Mouse (Mus musculus) hindbrain, embryonic 12.5 days (tissue): ENCODE data around the gene Zfp948. TPM values are rescaled to one million over a fixed set of nuclear protein-coding genes. Genes with fewer than 3 reads are reported as not detected.
"Not testable (repeated sequence)": the region's sequence is repeated elsewhere in the genome, so short reads cannot be mapped to it uniquely, and the experiment has no call there.

Source experiments
- ATAC-seq: fragments of 200-750 bp; cut with Nextera tagmentation; 2 replicates; pipeline ENCODE4 v1.8.0; 2017; ENCODE audit warnings: moderate TSS enrichment; ENCODE audit not compliant: low FRiP score
- H3K27ac ChIP-seq: fragments of 300-500 bp; sonication (generic); 2 replicates; pipeline ENCODE4 v1.5.1; 2016; ENCODE audit warnings: mild to moderate bottlenecking
- H3K27me3 ChIP-seq: fragments of 300-500 bp; sonication (generic); 2 replicates; pipeline ENCODE4 v1.6.1; 2016; ENCODE audit warnings: mild to moderate bottlenecking
- H3K36me3 ChIP-seq: fragments of 300-500 bp; sonication (generic); 2 replicates; pipeline ENCODE4 v1.6.1; 2016; ENCODE audit warnings: mild to moderate bottlenecking
- H3K4me1 ChIP-seq: fragments of 300-500 bp; sonication (generic); 2 replicates; pipeline ENCODE4 v1.6.1; 2016
- H3K4me2 ChIP-seq: fragments of 300-500 bp; sonication (generic); replicated peaks from 2 replicates; pipeline ENCODE4 v1.6.1; 2016; ENCODE audit warnings: mild to moderate bottlenecking
- H3K4me3 ChIP-seq: fragments of 300-500 bp; sonication (generic); 2 replicates; pipeline ENCODE4 v1.5.1; 2016; ENCODE audit warnings: mild to moderate bottlenecking
- H3K9ac ChIP-seq: fragments of 300-500 bp; sonication (generic); 2 replicates; pipeline ENCODE4 v1.6.1; 2016; ENCODE audit warnings: mild to moderate bottlenecking, moderate library complexity
- H3K9me3 ChIP-seq: fragments of 300-500 bp; sonication (generic); replicated peaks from 2 replicates; pipeline ENCODE4 v1.6.1; 2016; ENCODE audit warnings: mild to moderate bottlenecking
- WGBS: fragments of 180-500 bp; shearing (Covaris S2); methylation state at CpG from one replicate; pipeline ENCODE4 v1.1.7; 2016; 5-methylcytosine and 5-hydroxymethylcytosine counted together
- polyA plus RNA-seq: library from polyadenylated mRNA; unstranded; fragments of >200 nt; fragmentation: Nextera tagmentation; extraction: Ambion mirVana; gene quantifications from 2 replicates; pipeline ENCODE4 v1.2.1, GENCODE M21; 2016

Gene Zfp948
- polyA plus RNA-seq, 1 experiment from 2014 or later, result 15.7 TPM

DNA sequence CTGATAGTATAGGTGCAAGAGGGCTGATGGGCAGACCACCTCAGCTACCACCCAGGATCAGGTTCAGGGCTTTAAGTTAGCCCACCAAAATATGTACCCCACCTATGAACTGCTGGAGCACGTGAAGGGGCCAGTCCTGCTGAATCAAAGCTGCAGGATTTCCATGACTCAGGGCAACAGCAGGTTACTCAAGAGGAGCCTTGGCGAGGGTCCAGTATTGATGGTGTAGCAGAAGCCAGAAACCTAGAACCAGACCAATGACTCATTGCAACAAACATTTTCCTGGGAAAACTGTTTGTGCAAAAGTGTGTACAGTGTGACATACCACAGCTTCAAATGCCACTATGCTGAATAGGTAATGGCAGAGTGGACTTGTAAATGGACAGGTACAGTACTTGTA is 9.0 kb upstream of the Zfp948 start:
- Histone ChIP-seq H3K4me3 (no peak overlapping the region), H3K4me2 (no peak overlapping the region), H3K9ac (no peak overlapping the region), H3K27ac (no peak overlapping the region), H3K9me3 (no peaks in the 10 kb centered on the region), H3K36me3 (0 out of 2 replicates have a peak, but pooled peaks cover 6% of the 10 kb centered on the region), H3K4me1 (no peaks in the 10 kb centered on the region), H3K27me3 (no peaks in the 10 kb centered on the region)
- no peak for ATAC-seq
- WGBS, result 92% methylated on average over 2 of the region's 2 CpGs

DNA sequence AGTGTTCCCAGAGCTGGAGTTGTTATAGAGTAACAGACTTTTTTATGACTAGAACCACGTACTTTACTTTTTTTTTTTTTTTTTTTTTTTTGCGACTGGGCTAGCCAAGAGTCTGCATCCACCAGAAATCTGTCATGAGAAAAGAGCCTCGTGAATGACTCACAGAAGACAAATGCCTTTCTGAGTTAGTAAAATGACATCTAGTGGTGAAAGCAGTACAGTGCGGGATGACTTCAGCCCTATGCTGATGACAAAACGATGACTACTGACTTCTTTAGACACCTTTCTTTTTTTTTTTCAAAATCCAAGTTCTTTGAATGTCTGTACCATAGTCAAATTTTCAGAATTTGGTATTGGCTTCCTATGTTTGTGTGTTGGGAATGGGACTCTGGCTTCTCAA is 588 bp upstream of the Zfp948 start:
- peak; percentile 74 for ATAC-seq
- peak overlapping the region; percentile 89 for H3K27ac ChIP-seq
- peak overlapping the region; percentile 65; the same call in 1 of the 2 replicates for H3K9ac ChIP-seq
- no peaks in the 10 kb centered on the region for H3K9me3 ChIP-seq
- H3K36me3 ChIP-seq, result no peaks in the 10 kb centered on the region
- WGBS, result 6% methylated on average over 5 of the region's 5 CpGs
- peak overlapping the region; percentile 51 for H3K4me3 ChIP-seq
- peaks cover 9% of the 10 kb centered on the region for H3K4me1 ChIP-seq
- no peaks in the 10 kb centered on the region for H3K27me3 ChIP-seq
- H3K4me2 ChIP-seq, result peak overlapping the region; percentile 58

GRCm38 (mm10) chr17:21567696-21568095 is 888 bp downstream of the Zfp948 start:
- peak overlapping the region; percentile 51 for H3K4me3 ChIP-seq
- 0 out of 2 replicates have a peak, but pooled peaks have one; percentile 13 for ATAC-seq
- H3K9me3 ChIP-seq, result no peaks in the 10 kb centered on the region
- H3K27ac ChIP-seq, result no peak overlapping the region
- 19% methylated on average over 1 of the region's 1 CpGs for WGBS
- peaks cover 9% of the 10 kb centered on the region for H3K4me1 ChIP-seq
- H3K36me3 ChIP-seq, result no peaks in the 10 kb centered on the region
- peak overlapping the region; percentile 58 for H3K4me2 ChIP-seq
- no peaks in the 10 kb centered on the region for H3K27me3 ChIP-seq
- no peak overlapping the region for H3K9ac ChIP-seq

GRCm38 (mm10) chr17:21579080-21579479 is 12.3 kb downstream of the Zfp948 start:
- 90% methylated on average over 1 of the region's 1 CpGs for WGBS
- Histone ChIP-seq H3K9me3 (no peaks in the 10 kb centered on the region), H3K9ac (no peak overlapping the region), H3K27me3 (no peaks in the 10 kb centered on the region), H3K4me3 (no peak overlapping the region), H3K4me2 (no peak overlapping the region), H3K27ac (no peak overlapping the region), H3K36me3 (peaks cover 34% of the 10 kb centered on the region), H3K4me1 (no peaks in the 10 kb centered on the region)
- no peak for ATAC-seq

- H3K36me3 ChIP-seq, result peaks cover 35% of the 10 kb centered on the region
- no peaks in the 10 kb centered on the region for H3K9me3 ChIP-seq
- H3K27ac ChIP-seq, result no peak overlapping the region
- 31% methylated on average over 5 of the region's 5 CpGs for WGBS
- H3K4me1 ChIP-seq, result no peaks in the 10 kb centered on the region
- no peaks in the 10 kb centered on the region for H3K27me3 ChIP-seq
- no peak overlapping the region for H3K4me2 ChIP-seq
- H3K9ac ChIP-seq, result no peak overlapping the region
- no peak overlapping the region for H3K4me3 ChIP-seq
- ATAC-seq, result peak; percentile 64
Observed at GRCm38 (mm10) chr17:21579493-21580175, 12.8 kb downstream of the Zfp948 start.

- ATAC-seq, result no peak
- no peaks in the 10 kb centered on the region for H3K4me1 ChIP-seq
- no peaks in the 10 kb centered on the region for H3K27me3 ChIP-seq
- H3K9me3 ChIP-seq, result no peaks in the 10 kb centered on the region; the same call in 1 of the 2 replicates
- peaks cover 49% of the 10 kb centered on the region for H3K36me3 ChIP-seq
- no peak overlapping the region for H3K4me3 ChIP-seq
- no peak overlapping the region for H3K9ac ChIP-seq
- no peak overlapping the region for H3K27ac ChIP-seq
- H3K4me2 ChIP-seq, result no peak overlapping the region
- 98% methylated on average over 2 of the region's 2 CpGs for WGBS
Observed at GRCm38 (mm10) chr17:21585521-21585920, 18.7 kb downstream of the Zfp948 start.

- ATAC-seq, result no peak
- no peak overlapping the region for H3K27ac ChIP-seq
- H3K36me3 ChIP-seq, result no peaks in the 10 kb centered on the region
- WGBS, result 88% methylated on average over 3 of the region's 3 CpGs
- H3K9ac ChIP-seq, result no peak overlapping the region
- H3K4me2 ChIP-seq, result no peak overlapping the region
- H3K9me3 ChIP-seq, result peaks cover 3% of the 10 kb centered on the region; the same call in 1 of the 2 replicates
- H3K27me3 ChIP-seq, result no peaks in the 10 kb centered on the region
- no peaks in the 10 kb centered on the region for H3K4me1 ChIP-seq
- no peak overlapping the region for H3K4me3 ChIP-seq
Observed at GRCm38 (mm10) chr17:21616356-21616755, 49.5 kb downstream of the Zfp948 start.

GRCm38 (mm10) chr17:21617352-21617751 is 50.5 kb downstream of the Zfp948 start:
- Histone ChIP-seq H3K4me2 (0 out of 2 replicates have a peak overlapping the region, but pooled peaks have one; percentile 4), H3K9me3 (peaks cover 3% of the 10 kb centered on the region; the same call in 1 of the 2 replicates), H3K36me3 (no peaks in the 10 kb centered on the region), H3K9ac (no peak overlapping the region), H3K27me3 (no peaks in the 10 kb centered on the region), H3K4me3 (no peak overlapping the region), H3K27ac (no peak overlapping the region), H3K4me1 (no peaks in the 10 kb centered on the region)
- no peak for ATAC-seq
- 9% methylated on average over 9 of the region's 9 CpGs for WGBS

DNA sequence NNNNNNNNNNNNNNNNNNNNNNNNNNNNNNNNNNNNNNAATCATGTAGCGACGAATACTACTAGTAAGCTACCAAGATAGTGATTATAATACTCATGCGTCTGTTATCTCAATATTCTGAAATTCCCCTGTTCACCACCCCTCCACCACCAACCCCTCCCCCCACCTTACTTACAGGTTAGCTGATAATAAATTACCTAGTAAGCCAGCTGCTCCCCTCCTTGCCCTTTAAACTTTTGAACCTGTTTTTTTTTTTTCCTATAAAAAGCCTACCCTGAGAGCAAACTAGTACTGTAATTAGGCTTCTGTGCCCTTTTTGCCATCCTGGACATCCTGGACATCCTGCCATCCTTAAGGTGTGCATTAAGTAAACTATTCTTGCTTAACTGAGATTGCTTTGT is 56.8 kb downstream of the Zfp948 start:
- Histone ChIP-seq H3K4me2 (no peak overlapping the region), H3K27ac (no peak overlapping the region), H3K36me3 (no peaks in the 10 kb centered on the region), H3K9me3 (no peaks in the 10 kb centered on the region), H3K9ac (no peak overlapping the region), H3K4me1 (no peaks in the 10 kb centered on the region), H3K4me3 (no peak overlapping the region), H3K27me3 (no peaks in the 10 kb centered on the region)
- 0% methylated on average over 1 of the region's 3 CpGs for WGBS
- no peak for ATAC-seq

GRCm38 (mm10) chr17:21635758-21636157 is 69.0 kb downstream of the Zfp948 start:
- ATAC-seq, H3K4me3 ChIP-seq, H3K27ac ChIP-seq, H3K4me2 ChIP-seq, H3K9ac ChIP-seq, H3K36me3 ChIP-seq, H3K4me1 ChIP-seq, H3K27me3 ChIP-seq: not testable (repeated sequence)
- 63% methylated on average over 4 of the region's 4 CpGs for WGBS
- peaks cover 11% of the 10 kb centered on the region; the same call in 1 of the 2 replicates for H3K9me3 ChIP-seq

Other genes with a start within 250 kb of the Zfp948 start
- gene Zfp677, start 183.3 kb upstream of the Zfp948 start, polyA plus RNA-seq, result 3.3 and 3.7 TPM in 2 replicates
- gene Zfp54, start 143.8 kb upstream of the Zfp948 start, polyA plus RNA-seq, result 3.3 and 3.8 TPM in 2 replicates
- 14.0 and 14.4 TPM in 2 replicates for gene Zfp51, start 116.6 kb upstream of the Zfp948 start, polyA plus RNA-seq
- gene Zfp53, start 78.0 kb upstream of the Zfp948 start, polyA plus RNA-seq, result 8.5 and 11.3 TPM in 2 replicates
- 2.7 and 3.3 TPM in 2 replicates for gene Zfp52, start 31.5 kb upstream of the Zfp948 start, polyA plus RNA-seq
- 9.8 and 10.6 TPM in 2 replicates for gene Zfp983, start 83.6 kb downstream of the Zfp948 start, polyA plus RNA-seq
- 16.7 and 18.5 TPM in 2 replicates for gene Gm10226, start 124.9 kb downstream of the Zfp948 start, polyA plus RNA-seq
- gene Zfp760, start 140.7 kb downstream of the Zfp948 start, polyA plus RNA-seq, result 19.0 and 22.1 TPM in 2 replicates
- gene Zfp229, start 163.8 kb downstream of the Zfp948 start, polyA plus RNA-seq, result 10.9 and 11.8 TPM in 2 replicates